ENCODE assay signal across 11 mouse cellular contexts in the genomic region with DNA sequence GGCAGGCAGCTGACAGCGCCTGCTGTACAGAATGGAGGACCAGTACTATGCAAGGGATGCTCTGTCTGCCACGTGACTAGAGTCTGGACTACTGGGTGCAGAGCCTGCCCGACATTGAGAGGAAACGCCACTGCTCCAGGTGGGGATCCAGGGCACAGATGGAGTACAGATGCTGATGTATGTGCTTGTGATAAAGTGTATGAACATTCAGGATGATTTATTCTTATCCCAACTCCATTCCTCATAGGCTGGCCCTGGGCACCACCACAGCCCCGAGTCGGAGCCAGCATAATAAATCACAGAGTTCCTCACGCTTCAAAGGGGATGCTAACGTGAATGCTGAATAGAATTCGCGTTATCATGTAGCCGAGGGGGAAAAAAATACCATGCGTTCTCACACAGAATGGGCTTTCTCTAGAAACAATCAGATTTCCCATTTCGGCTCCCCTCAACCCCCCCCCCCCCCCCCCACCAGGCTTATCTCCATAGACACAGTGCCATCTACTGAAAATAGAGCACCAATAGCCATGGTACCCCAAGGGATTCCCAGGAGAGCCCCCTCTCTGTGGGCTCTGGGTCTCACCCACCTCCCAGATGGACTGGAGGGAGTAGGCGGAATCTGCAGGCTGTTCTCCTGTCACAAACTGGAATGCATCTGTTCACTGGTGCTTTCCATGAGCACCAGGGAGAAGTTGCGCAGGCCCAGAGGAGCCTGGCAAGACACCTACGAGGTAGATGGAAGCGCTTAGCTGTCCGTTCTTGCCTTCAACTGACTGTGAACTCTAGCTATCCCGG.
DNase-seq lines count a peak whose midpoint lies in the region; ATAC-seq and TF ChIP-seq lines count a peak whose summit lies in the region.
"Had no signal": no experiment of that assay in that cellular context is flagged by ENCODE, and none has a peak within 500 bp of the region (broad histone marks: within the 10 kb centered on the region; RNA-seq: fewer than 3 reads in every experiment).

No protein-coding gene starts in this region.

- intact Hi-C loops in left cerebral cortex, postnatal 10 days (cut with DNase I): loop anchor here (1.0 kb wide), 1 partner anchor 56 kb away; no protein-coding TSS in a partner anchor

- TF ChIP-seq CTCF in lung, postnatal 0 days (IDR thresholded peaks at IDR 0.05): no peak

- no peaks in the 10 kb centered on the region for H3K4me1 ChIP-seq in hindbrain, embryonic 11.5 days (replicated peaks; ENCODE audit: control insufficient read depth, insufficient read depth, low read length)
- H3K4me1 ChIP-seq in hindbrain, embryonic 10.5 days (replicated peaks): 0 out of 2 replicates have a peak, but pooled peaks cover 4% of the 10 kb centered on the region
- H3K4me1 ChIP-seq in hindbrain, embryonic 14.5 days (replicated peaks; ENCODE audit: control insufficient read depth, insufficient read depth, low read length): no peaks in the 10 kb centered on the region
- no peaks in the 10 kb centered on the region for H3K4me1 ChIP-seq in lung, postnatal 0 days (ENCODE audit: insufficient read depth, low read depth, low read length)

- no peak for DNase-seq in hindbrain, embryonic 11.5 days (ENCODE audit: low spot score)
- no peak for DNase-seq in hindbrain, embryonic 10.5 days (ENCODE audit: low spot score)
- DNase-seq in hindbrain, embryonic 14.5 days (ENCODE audit: low spot score): no peak
- peak; percentile 50 to 72 for DNase-seq in left cerebral cortex, postnatal 10 days (ENCODE audit: extremely low spot score in 1 of 2, low spot score in 2 of 2)
- peak; percentile 87 for DNase-seq in right cerebral cortex, postnatal 25 days
- DNase-seq in cerebellum, adult 8-10 months: no peak
- no peak for DNase-seq in lung, postnatal 0 days (ENCODE audit: low spot score)
- DNase-seq in thymus, postnatal 10 days (ENCODE audit: low spot score in 2 of 2): no peak
- DNase-seq: embryo, embryonic 11 days; gastrocnemius, postnatal 25 days had no signal

- H3K36me3 ChIP-seq in hindbrain, embryonic 11.5 days (ENCODE audit: control insufficient read depth, insufficient read depth, low read length): no peaks in the 10 kb centered on the region
- H3K36me3 ChIP-seq in hindbrain, embryonic 10.5 days: no peaks in the 10 kb centered on the region
- no peaks in the 10 kb centered on the region for H3K36me3 ChIP-seq in hindbrain, embryonic 14.5 days (replicated peaks; ENCODE audit: control insufficient read depth, insufficient read depth)
- no peaks in the 10 kb centered on the region for H3K36me3 ChIP-seq in lung, postnatal 0 days (ENCODE audit: insufficient read depth, low read length)

- ATAC-seq in hindbrain, embryonic 11.5 days (ENCODE audit: low FRiP score): peak; percentile 35; the same call in 1 of the 2 replicates
- ATAC-seq in hindbrain, embryonic 14.5 days (ENCODE audit: low FRiP score): peak; percentile 73; the same call in 1 of the 2 replicates
- ATAC-seq in lung, postnatal 0 days: no peak

- H3K27me3 ChIP-seq in hindbrain, embryonic 11.5 days (ENCODE audit: control insufficient read depth, insufficient read depth, low read length): no peaks in the 10 kb centered on the region
- H3K27me3 ChIP-seq in hindbrain, embryonic 10.5 days (ENCODE audit: insufficient read depth, poor library complexity, severe bottlenecking): no peaks in the 10 kb centered on the region
- H3K27me3 ChIP-seq in hindbrain, embryonic 14.5 days (ENCODE audit: control insufficient read depth, insufficient read depth, low read length): no peaks in the 10 kb centered on the region
- no peaks in the 10 kb centered on the region for H3K27me3 ChIP-seq in lung, postnatal 0 days (replicated peaks; ENCODE audit: insufficient read depth, low read length)
- H3K27me3 ChIP-seq: CH12.LX had no signal

- H3K4me3 ChIP-seq in hindbrain, embryonic 11.5 days (ENCODE audit: low read depth, low read length): no peak overlapping the region
- no peak overlapping the region for H3K4me3 ChIP-seq in hindbrain, embryonic 10.5 days
- no peak overlapping the region for H3K4me3 ChIP-seq in hindbrain, embryonic 14.5 days (replicated peaks; ENCODE audit: low read length)
- no peak overlapping the region for H3K4me3 ChIP-seq in lung, postnatal 0 days (ENCODE audit: low read depth, low read length)

- no peaks in the 10 kb centered on the region for H3K9me3 ChIP-seq in hindbrain, embryonic 11.5 days (ENCODE audit: control insufficient read depth, low read length)
- no peaks in the 10 kb centered on the region for H3K9me3 ChIP-seq in hindbrain, embryonic 10.5 days
- no peaks in the 10 kb centered on the region for H3K9me3 ChIP-seq in hindbrain, embryonic 14.5 days (ENCODE audit: control insufficient read depth, low read length)
- no peaks in the 10 kb centered on the region for H3K9me3 ChIP-seq in lung, postnatal 0 days (ENCODE audit: low read length)

- TF ChIP-seq EP300 in lung, postnatal 0 days (IDR thresholded peaks at IDR 0.05): no peak

- H3K9ac ChIP-seq in hindbrain, embryonic 11.5 days (ENCODE audit: low read depth, low read length): no peak overlapping the region
- no peak overlapping the region for H3K9ac ChIP-seq in hindbrain, embryonic 14.5 days
- no peak overlapping the region for H3K9ac ChIP-seq in lung, postnatal 0 days (replicated peaks; ENCODE audit: low read depth)

- H3K27ac ChIP-seq in hindbrain, embryonic 11.5 days (ENCODE audit: low read depth, low read length): no peak overlapping the region
- H3K27ac ChIP-seq in hindbrain, embryonic 10.5 days: no peak overlapping the region
- H3K27ac ChIP-seq in hindbrain, embryonic 14.5 days: no peak overlapping the region
- no peak overlapping the region for H3K27ac ChIP-seq in lung, postnatal 0 days (ENCODE audit: low read length)

- H3K4me2 ChIP-seq in hindbrain, embryonic 11.5 days (replicated peaks; ENCODE audit: low read depth, low read length): no peak overlapping the region
- 0 out of 2 replicates have a peak overlapping the region, but pooled peaks have one; percentile 1 for H3K4me2 ChIP-seq in hindbrain, embryonic 14.5 days (replicated peaks)
- H3K4me2 ChIP-seq in lung, postnatal 0 days (replicated peaks; ENCODE audit: low read depth, low read length): no peak overlapping the region

- WGBS in hindbrain, embryonic 11.5 days: 75% methylated on average over 19 of the region's 19 CpGs
- WGBS in hindbrain, embryonic 10.5 days: 87% methylated on average over 19 of the region's 19 CpGs
- WGBS in hindbrain, embryonic 14.5 days: 60% methylated on average over 19 of the region's 19 CpGs
- 74% methylated on average over 19 of the region's 19 CpGs for WGBS in lung, postnatal 0 days

Comparison
In these comparisons a context has a peak if more than half of its experiments do, and no peak if none do; other contexts are left out.
1. DNase-seq: peak in left cerebral cortex, postnatal 10 days (2 of 2) and right cerebral cortex, postnatal 25 days (single experiment); none in hindbrain, embryonic 11.5 days (single experiment), hindbrain, embryonic 10.5 days (single experiment), hindbrain, embryonic 14.5 days (single experiment), cerebellum, adult 8-10 months (single experiment), lung, postnatal 0 days (single experiment) and thymus, postnatal 10 days (0 of 2).